Mouse (Mus musculus) forebrain, embryonic 13.5 days (tissue): Measurements from ENCODE around the gene Immp1l. TPM values are rescaled to one million over a fixed set of nuclear protein-coding genes. Genes with fewer than 3 reads are reported as not detected.

Source experiments
- ATAC-seq: fragments of 200-750 bp; cut with Nextera tagmentation; 2 replicates; pipeline ENCODE4 v1.8.0; 2017
- H3K27ac ChIP-seq: fragments of 300-500 bp; sonication (generic); 2 replicates; pipeline ENCODE4 v1.5.1; 2015; ENCODE audit warnings: inconsistent platforms, mild to moderate bottlenecking, moderate library complexity
- H3K27me3 ChIP-seq: fragments of 300-500 bp; sonication (generic); 2 replicates; pipeline ENCODE4 v1.6.1; 2015; ENCODE audit warnings: mild to moderate bottlenecking, inconsistent platforms
- H3K36me3 ChIP-seq: fragments of 300-500 bp; sonication (generic); 2 replicates; pipeline ENCODE4 v1.6.1; 2015; ENCODE audit warnings: mild to moderate bottlenecking, inconsistent platforms; ENCODE audit not compliant: poor library complexity, severe bottlenecking
- H3K4me1 ChIP-seq: fragments of 300-500 bp; sonication (generic); 2 replicates; pipeline ENCODE4 v1.6.1; 2015; ENCODE audit warnings: inconsistent platforms
- H3K4me2 ChIP-seq: fragments of 300-500 bp; sonication (generic); 2 replicates; pipeline ENCODE4 v1.6.1; 2015; ENCODE audit warnings: inconsistent platforms, mild to moderate bottlenecking, moderate library complexity
- H3K4me3 ChIP-seq: fragments of 300-500 bp; sonication (generic); 2 replicates; pipeline ENCODE4 v1.5.1; 2015; ENCODE audit warnings: mild to moderate bottlenecking, inconsistent platforms
- H3K9ac ChIP-seq: fragments of 300-500 bp; sonication (generic); 2 replicates; pipeline ENCODE4 v1.6.1; 2015; ENCODE audit warnings: mild to moderate bottlenecking, inconsistent platforms
- H3K9me3 ChIP-seq: fragments of 300-500 bp; sonication (generic); replicated peaks from 2 replicates; pipeline ENCODE4 v1.6.1; 2016; ENCODE audit warnings: inconsistent platforms
- WGBS: fragments of 180-500 bp; shearing (Covaris S2); methylation state at CpG from one replicate; pipeline ENCODE4 v1.1.7; 2015; 5-methylcytosine and 5-hydroxymethylcytosine counted together
- polyA plus RNA-seq: library from polyadenylated mRNA; unstranded; fragments of >200 nt; fragmentation: Nextera tagmentation; extraction: Ambion mirVana; gene quantifications from 2 replicates; pipeline ENCODE4 v1.2.1, GENCODE M21; 2015

Immp1l gene
- 129 and 133 TPM in 2 replicates for polyA plus RNA-seq

DNA sequence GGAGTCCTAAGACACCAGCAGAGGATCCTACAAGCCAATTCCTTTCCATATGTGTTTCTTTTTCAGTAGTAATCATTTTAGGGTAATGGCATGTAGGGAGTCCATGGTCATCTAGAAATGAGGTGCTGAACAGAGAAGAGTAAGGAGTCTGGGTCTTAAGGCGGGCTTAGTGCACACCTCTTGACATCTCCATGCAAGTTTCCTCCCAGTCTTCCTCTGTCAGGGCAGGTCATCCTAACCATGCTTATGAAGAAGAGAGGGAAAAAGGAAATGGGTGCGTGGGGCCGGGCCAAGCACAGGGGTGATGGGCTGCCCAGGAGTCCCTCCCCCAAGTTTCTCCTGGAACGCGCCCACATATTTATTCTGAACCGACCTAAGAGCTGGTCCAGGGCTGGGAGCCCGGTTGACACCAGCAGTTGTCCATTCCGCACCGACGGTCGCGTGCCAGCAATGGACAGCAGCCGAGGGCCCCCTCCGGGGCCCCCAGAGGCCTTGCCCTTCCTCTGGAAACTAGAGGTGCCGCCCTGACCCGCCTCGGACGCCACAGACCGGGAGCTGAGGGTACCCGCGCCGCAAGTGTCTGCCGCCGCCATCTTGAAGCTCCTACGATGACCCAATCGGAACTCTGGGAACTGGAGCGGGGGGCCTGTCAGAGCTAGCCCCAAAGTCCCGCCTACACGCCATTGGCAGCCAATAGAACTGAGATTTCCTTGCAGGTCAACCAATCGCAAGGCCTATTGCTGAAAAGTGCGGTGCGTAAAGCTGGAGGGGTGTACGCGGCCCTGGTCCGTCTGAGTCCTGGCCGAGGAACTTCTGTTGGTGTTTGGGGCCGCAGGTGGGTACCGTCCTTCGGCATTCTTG is at the start of gene Immp1l, which contains the start of gene Elp4:
TSS of gene Immp1l (plus strand) at position 743 of the 861 bp plus-strand sequence.
TSS of gene Elp4 (minus strand) at position 669 of the 861 bp plus-strand sequence.
- Histone ChIP-seq H3K27ac (peak within 1 kb of the TSS; percentile 51; the same call in 1 of the 2 replicates), H3K4me2 (peak within 1 kb of the TSS; percentile 83), H3K27me3 (no peaks in the 10 kb centered on the region), H3K36me3 (no peaks in the 10 kb centered on the region), H3K4me1 (peaks cover 12% of the 10 kb centered on the region), H3K9ac (peak within 1 kb of the TSS; percentile 76), H3K9me3 (no peaks in the 10 kb centered on the region), H3K4me3 (peak within 1 kb of the TSS; percentile 91)
- peak; percentile 100 for ATAC-seq
- under 1% methylated on average over 38 of the region's 39 CpGs for WGBS

GRCm38 (mm10) chr2:105854740-105855139 is 49.7 kb upstream of the Immp1l start:
- ATAC-seq, result no peak
- no peaks in the 10 kb centered on the region for H3K27me3 ChIP-seq
- H3K27ac ChIP-seq, result no peak overlapping the region
- H3K4me2 ChIP-seq, result no peak overlapping the region
- WGBS, result 57% methylated on average over 2 of the region's 2 CpGs
- H3K4me3 ChIP-seq, result no peak overlapping the region
- H3K36me3 ChIP-seq, result no peaks in the 10 kb centered on the region
- H3K4me1 ChIP-seq, result no peaks in the 10 kb centered on the region
- H3K9me3 ChIP-seq, result no peaks in the 10 kb centered on the region
- H3K9ac ChIP-seq, result no peak overlapping the region

DNA sequence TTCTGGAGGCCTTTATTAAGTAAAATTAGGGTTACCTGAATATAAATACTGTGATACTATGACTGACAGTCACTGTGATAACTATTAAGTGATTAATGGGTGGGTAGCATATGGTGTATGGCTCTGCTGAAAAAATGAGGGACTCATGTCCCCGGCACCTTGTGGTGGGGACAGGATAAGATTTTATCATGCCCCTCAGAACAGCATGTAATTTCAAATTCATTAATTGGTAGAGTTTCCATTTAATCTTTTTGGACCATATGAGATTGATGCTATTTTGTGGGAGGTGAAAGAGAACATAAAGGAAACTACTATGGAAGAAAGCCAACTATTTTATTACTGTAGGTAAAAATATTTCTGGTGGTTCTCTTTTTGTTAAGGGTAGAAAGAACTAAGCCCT is 31.0 kb upstream of the Immp1l start:
- H3K27me3 ChIP-seq, result no peaks in the 10 kb centered on the region
- no peaks in the 10 kb centered on the region; the same call in 1 of the 2 replicates for H3K9me3 ChIP-seq
- no peak overlapping the region for H3K4me3 ChIP-seq
- H3K9ac ChIP-seq, result no peak overlapping the region
- no peak for ATAC-seq
- WGBS, result 98% methylated on average over 1 of the region's 1 CpGs
- H3K36me3 ChIP-seq, result peaks cover 9% of the 10 kb centered on the region; the same call in 1 of the 2 replicates
- no peak overlapping the region for H3K4me2 ChIP-seq
- no peaks in the 10 kb centered on the region for H3K4me1 ChIP-seq
- no peak overlapping the region for H3K27ac ChIP-seq

- Histone ChIP-seq H3K27ac (no peak overlapping the region), H3K4me3 (no peak overlapping the region)
- no peak for ATAC-seq
These were observed 13.6 kb upstream of the Immp1l start for GRCm38 (mm10) chr2:105890816-105891215.

GRCm38 (mm10) chr2:105904757-105905146 is 314 bp downstream of the Immp1l start:
- Histone ChIP-seq H3K9ac (peak overlapping the region; percentile 76), H3K27me3 (no peaks in the 10 kb centered on the region)

More at GRCm38 (mm10) chr2:105890816-105891215, 13.6 kb upstream of the Immp1l start:
- Histone ChIP-seq H3K4me2 (no peak overlapping the region), H3K4me1 (no peaks in the 10 kb centered on the region), H3K36me3 (peaks cover 34% of the 10 kb centered on the region), H3K27me3 (no peaks in the 10 kb centered on the region), H3K9me3 (peaks cover 9% of the 10 kb centered on the region; the same call in 1 of the 2 replicates), H3K9ac (no peak overlapping the region)

DNA sequence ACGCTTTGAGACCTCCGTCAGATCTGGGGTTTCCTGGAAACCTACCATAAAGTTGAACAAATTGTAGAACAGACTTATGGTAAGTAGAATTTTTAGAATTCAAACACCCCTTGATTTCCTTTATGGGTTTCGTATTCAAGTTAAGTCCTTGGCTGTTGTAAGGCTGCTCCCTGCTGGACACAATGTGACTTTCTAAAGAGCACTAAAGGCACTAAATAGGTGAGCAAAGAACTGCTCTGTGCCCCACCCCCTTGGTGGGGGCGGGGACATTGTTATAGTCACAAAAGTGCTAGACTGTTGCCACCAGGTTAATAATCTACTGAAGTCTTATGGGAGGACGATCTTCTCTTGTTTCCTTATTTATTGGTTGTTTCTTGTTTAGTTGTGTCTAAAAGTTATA is 3.9 kb downstream of the Immp1l start:
- ATAC-seq, result no peak
- WGBS, result 80% methylated on average over 5 of the region's 5 CpGs
- H3K27ac ChIP-seq, result no peak overlapping the region
- H3K36me3 ChIP-seq, result peaks cover 7% of the 10 kb centered on the region
- no peaks in the 10 kb centered on the region for H3K9me3 ChIP-seq
- H3K27me3 ChIP-seq, result no peaks in the 10 kb centered on the region
- no peak overlapping the region for H3K4me3 ChIP-seq
- no peak overlapping the region for H3K4me2 ChIP-seq
- H3K9ac ChIP-seq, result no peak overlapping the region
- peaks cover 12% of the 10 kb centered on the region for H3K4me1 ChIP-seq

More at GRCm38 (mm10) chr2:105904757-105905146, 314 bp downstream of the Immp1l start:
- Histone ChIP-seq H3K36me3 (no peaks in the 10 kb centered on the region), H3K4me2 (peak overlapping the region; percentile 83), H3K4me3 (peak overlapping the region; percentile 91), H3K27ac (peak overlapping the region; percentile 40; the same call in 1 of the 2 replicates), H3K4me1 (peaks cover 12% of the 10 kb centered on the region), H3K9me3 (no peaks in the 10 kb centered on the region)
- ATAC-seq, result peak; percentile 62
- under 1% methylated on average over 12 of the region's 12 CpGs for WGBS

DNA sequence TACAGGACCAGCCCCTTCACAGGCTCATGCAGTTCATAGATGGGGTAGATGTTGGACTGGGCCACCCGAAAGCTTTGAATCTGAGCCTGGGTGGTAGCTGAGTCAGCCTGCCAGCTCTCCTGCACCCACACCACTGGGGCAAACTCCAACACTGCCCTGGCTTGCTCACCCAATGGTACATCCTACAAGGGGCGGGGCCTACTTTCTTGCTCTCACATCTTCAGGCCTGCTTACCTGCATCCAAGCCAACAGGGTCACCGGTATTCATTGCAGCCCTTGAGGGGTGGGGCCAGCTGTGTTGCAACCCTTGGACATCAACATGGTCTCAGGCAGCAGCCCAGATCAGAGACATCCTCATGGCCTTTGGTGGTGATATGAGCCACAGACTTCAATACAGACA is 6.2 kb downstream of the Immp1l start:
- 0 out of 2 replicates have a peak, but pooled peaks have one; percentile 14 for ATAC-seq
- Histone ChIP-seq H3K9me3 (0 out of 2 replicates have a peak, but pooled peaks cover 5% of the 10 kb centered on the region), H3K36me3 (peaks cover 7% of the 10 kb centered on the region), H3K4me1 (peaks cover under 1% of the 10 kb centered on the region; the same call in 1 of the 2 replicates), H3K4me2 (no peak overlapping the region), H3K27ac (no peak overlapping the region), H3K4me3 (no peak overlapping the region), H3K27me3 (no peaks in the 10 kb centered on the region), H3K9ac (no peak overlapping the region)
- WGBS, result 94% methylated on average over 3 of the region's 3 CpGs

DNA sequence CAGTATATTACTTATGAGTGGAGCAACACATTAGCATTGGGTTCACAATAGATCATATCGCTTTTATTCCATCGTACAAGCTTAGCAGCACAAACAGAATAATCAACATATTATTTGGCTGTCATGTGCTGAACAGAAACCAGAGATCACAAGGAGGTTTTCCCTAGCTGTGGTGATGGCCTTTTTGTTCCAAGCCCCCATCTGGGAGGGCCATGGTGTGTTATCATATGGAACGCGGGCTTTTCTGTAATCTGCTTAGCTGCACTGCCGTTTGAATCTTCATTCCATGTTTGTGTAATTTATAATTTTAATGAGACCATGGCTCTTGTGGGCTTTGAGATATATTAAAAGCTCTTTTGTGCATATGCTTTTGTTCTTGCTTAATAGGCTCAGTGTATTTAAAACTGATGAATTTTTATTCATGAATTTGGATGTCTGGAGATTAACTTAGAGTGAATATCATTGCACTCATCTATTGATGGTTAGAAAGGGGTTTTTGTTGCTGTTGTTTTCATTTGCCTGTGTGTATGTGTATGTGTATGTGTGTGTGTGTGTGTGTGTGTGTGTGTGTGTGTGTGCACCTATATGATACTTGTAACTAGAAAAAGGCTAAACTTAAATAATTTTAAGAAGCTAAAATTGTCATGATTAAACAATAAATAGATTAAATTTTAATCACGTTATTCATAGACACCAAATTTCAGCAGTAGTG is 9.4 kb downstream of the Immp1l start:
- H3K9me3 ChIP-seq, result 0 out of 2 replicates have a peak, but pooled peaks cover 5% of the 10 kb centered on the region
- H3K27ac ChIP-seq, result peak overlapping the region; percentile 14; the same call in 1 of the 2 replicates
- 31% methylated on average over 6 of the region's 6 CpGs for WGBS
- no peak overlapping the region for H3K9ac ChIP-seq
- H3K4me2 ChIP-seq, result peak overlapping the region; percentile 15; the same call in 1 of the 2 replicates
- H3K4me3 ChIP-seq, result no peak overlapping the region
- peaks cover 7% of the 10 kb centered on the region for H3K36me3 ChIP-seq
- peak; percentile 78 for ATAC-seq
- H3K4me1 ChIP-seq, result no peaks in the 10 kb centered on the region; the same call in 1 of the 2 replicates
- H3K27me3 ChIP-seq, result no peaks in the 10 kb centered on the region

GRCm38 (mm10) chr2:105916671-105917070 is 12.2 kb downstream of the Immp1l start:
- Histone ChIP-seq H3K4me2 (no peak overlapping the region), H3K36me3 (no peaks in the 10 kb centered on the region), H3K9ac (no peak overlapping the region), H3K9me3 (0 out of 2 replicates have a peak, but pooled peaks cover 5% of the 10 kb centered on the region), H3K27ac (no peak overlapping the region), H3K4me1 (no peaks in the 10 kb centered on the region; the same call in 1 of the 2 replicates), H3K27me3 (no peaks in the 10 kb centered on the region), H3K4me3 (no peak overlapping the region)
- 94% methylated on average over 1 of the region's 1 CpGs for WGBS
- no peak for ATAC-seq

GRCm38 (mm10) chr2:105917623-105918346 is 13.3 kb downstream of the Immp1l start:
- H3K27me3 ChIP-seq, result no peaks in the 10 kb centered on the region
- no peak for ATAC-seq
- H3K9ac ChIP-seq, result no peak overlapping the region
- no peak overlapping the region for H3K27ac ChIP-seq
- no peaks in the 10 kb centered on the region; the same call in 1 of the 2 replicates for H3K4me1 ChIP-seq
- 53% methylated on average over 5 of the region's 5 CpGs for WGBS
- H3K36me3 ChIP-seq, result no peaks in the 10 kb centered on the region
- 0 out of 2 replicates have a peak, but pooled peaks cover 5% of the 10 kb centered on the region for H3K9me3 ChIP-seq
- H3K4me3 ChIP-seq, result no peak overlapping the region
- no peak overlapping the region for H3K4me2 ChIP-seq

DNA sequence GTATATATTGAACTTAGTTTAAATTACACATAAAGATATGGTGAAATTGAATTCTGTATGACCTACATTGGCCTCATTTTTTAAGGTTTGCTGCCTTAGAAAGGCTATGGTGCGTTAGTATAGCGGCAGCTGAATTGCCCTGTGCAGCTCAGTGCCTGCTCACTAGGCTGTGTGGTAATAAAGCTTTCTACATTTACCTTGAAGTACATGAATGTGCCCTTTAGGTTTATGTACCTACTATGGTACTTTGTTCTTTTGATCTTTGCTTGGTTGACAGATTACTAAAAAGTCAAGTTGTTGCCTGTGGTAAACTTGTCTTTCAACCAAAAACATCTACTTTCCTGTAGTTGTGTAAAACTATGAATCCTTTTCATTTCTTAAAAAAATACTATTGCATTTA is 45.7 kb downstream of the Immp1l start:
- H3K36me3 ChIP-seq, result no peaks in the 10 kb centered on the region
- H3K4me1 ChIP-seq, result no peaks in the 10 kb centered on the region
- no peak overlapping the region for H3K4me2 ChIP-seq
- ATAC-seq, result no peak
- WGBS, result 91% methylated on average over 2 of the region's 2 CpGs
- no peak overlapping the region for H3K4me3 ChIP-seq
- H3K27me3 ChIP-seq, result no peaks in the 10 kb centered on the region
- H3K27ac ChIP-seq, result no peak overlapping the region
- H3K9me3 ChIP-seq, result no peaks in the 10 kb centered on the region
- H3K9ac ChIP-seq, result no peak overlapping the region
